Mouse (Mus musculus) midbrain, embryonic 15.5 days (tissue): Measurements from ENCODE around the gene Agap1. TPM values are rescaled to one million over a fixed set of nuclear protein-coding genes. Genes with fewer than 3 reads are reported as not detected.
A peak's percentile ranks its signal among the peaks of the same experiment; 100 is the strongest.

Source experiments
- ATAC-seq: fragments of 200-750 bp; cut with Nextera tagmentation; replicated peaks from 2 replicates; pipeline ENCODE4 v1.8.0; 2017; ENCODE audit warnings: moderate TSS enrichment
- H3K27ac ChIP-seq: fragments of 300-500 bp; sonication (generic); 2 replicates; pipeline ENCODE4 v1.5.1; 2015; ENCODE audit warnings: mild to moderate bottlenecking, inconsistent platforms
- H3K27me3 ChIP-seq: fragments of 300-500 bp; sonication (generic); replicated peaks from 2 replicates; pipeline ENCODE4 v1.6.1; 2015; ENCODE audit warnings: inconsistent platforms
- H3K36me3 ChIP-seq: fragments of 300-500 bp; sonication (generic); replicated peaks from 2 replicates; pipeline ENCODE4 v1.6.1; 2015; ENCODE audit warnings: inconsistent platforms
- H3K4me1 ChIP-seq: fragments of 300-500 bp; sonication (generic); 2 replicates; pipeline ENCODE4 v1.6.1; 2015; ENCODE audit warnings: inconsistent platforms
- H3K4me2 ChIP-seq: fragments of 300-500 bp; sonication (generic); 2 replicates; pipeline ENCODE4 v1.6.1; 2015; ENCODE audit warnings: inconsistent platforms, mild to moderate bottlenecking, moderate library complexity
- H3K4me3 ChIP-seq: fragments of 300-500 bp; sonication (generic); 2 replicates; pipeline ENCODE4 v1.5.1; 2015; ENCODE audit warnings: mild to moderate bottlenecking, inconsistent platforms
- H3K9ac ChIP-seq: fragments of 300-500 bp; sonication (generic); 2 replicates; pipeline ENCODE4 v1.6.1; 2015; ENCODE audit warnings: mild to moderate bottlenecking, inconsistent platforms
- H3K9me3 ChIP-seq: fragments of 300-500 bp; sonication (generic); 2 replicates; pipeline ENCODE4 v1.6.1; 2016; ENCODE audit warnings: inconsistent platforms
- WGBS: fragments of 180-500 bp; shearing (Covaris S2); methylation state at CpG from one replicate; pipeline ENCODE4 v1.1.7; 2015; ENCODE audit warnings: mixed read lengths; 5-methylcytosine and 5-hydroxymethylcytosine counted together
- polyA plus RNA-seq: library from polyadenylated mRNA; unstranded; fragments of >200 nt; fragmentation: Nextera tagmentation; extraction: Ambion mirVana; gene quantifications from 2 replicates; pipeline ENCODE4 v1.2.1, GENCODE M21; 2015

The Agap1 gene
- 56.9 and 63.6 TPM in 2 replicates for polyA plus RNA-seq

- WGBS = under 1% methylated on average over 95 of the region's 118 CpGs
- Histone ChIP-seq H3K27me3 (no peaks in the 10 kb centered on the region), H3K4me2 (peak within 1 kb of the TSS; percentile 78), H3K27ac (peak within 1 kb of the TSS; percentile 86), H3K36me3 (no peaks in the 10 kb centered on the region), H3K9ac (peak within 1 kb of the TSS; percentile 65), H3K4me3 (peak within 1 kb of the TSS; percentile 70), H3K9me3 (no peaks in the 10 kb centered on the region), H3K4me1 (peaks cover 24% of the 10 kb centered on the region)
- ATAC-seq = peak; percentile 94
Measured at GRCm38 (mm10) chr1:89454196-89455123, at the start of gene Agap1. TSS of gene Agap1 (plus strand) at chr1:89454806.

DNA sequence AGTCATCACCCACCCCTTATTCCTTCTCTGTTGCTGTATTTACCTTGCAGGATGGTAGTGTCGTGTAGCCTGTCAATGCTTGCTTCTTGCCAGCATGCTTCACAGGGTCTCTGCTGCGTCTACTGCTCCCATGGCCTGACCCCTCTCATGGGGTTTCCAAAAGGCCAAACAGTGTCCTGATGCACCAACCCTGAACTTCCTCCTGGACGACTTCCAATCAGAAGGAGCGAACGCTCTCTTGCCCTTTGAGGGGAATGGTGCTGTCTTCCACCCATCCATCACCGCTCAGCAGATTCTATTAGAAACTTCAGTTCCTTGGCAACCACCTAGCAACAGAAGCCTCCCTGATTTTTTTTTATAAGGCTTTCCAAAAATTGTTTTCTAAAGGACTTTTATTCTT lies 48.6 kb upstream of the Agap1 start:
- peaks cover 3% of the 10 kb centered on the region; the same call in 1 of the 2 replicates for H3K4me1 ChIP-seq
- WGBS = 79% methylated on average over 6 of the region's 6 CpGs
- no peaks in the 10 kb centered on the region for H3K9me3 ChIP-seq
- H3K27me3 ChIP-seq = peaks cover 3% of the 10 kb centered on the region; the same call in 1 of the 2 replicates
- ATAC-seq = no peak
- H3K4me3 ChIP-seq = no peak overlapping the region
- no peak overlapping the region for H3K4me2 ChIP-seq
- H3K9ac ChIP-seq = no peak overlapping the region
- no peaks in the 10 kb centered on the region for H3K36me3 ChIP-seq
- no peak overlapping the region for H3K27ac ChIP-seq

GRCm38 (mm10) chr1:89407986-89408385 lies 46.6 kb upstream of the Agap1 start:
- Histone ChIP-seq H3K27me3 (peaks cover 3% of the 10 kb centered on the region), H3K4me1 (no peaks in the 10 kb centered on the region), H3K4me3 (no peak overlapping the region), H3K36me3 (no peaks in the 10 kb centered on the region), H3K9me3 (no peaks in the 10 kb centered on the region), H3K27ac (no peak overlapping the region), H3K4me2 (no peak overlapping the region), H3K9ac (no peak overlapping the region)
- 81% methylated on average over 8 of the region's 8 CpGs for WGBS
- no peak for ATAC-seq

DNA sequence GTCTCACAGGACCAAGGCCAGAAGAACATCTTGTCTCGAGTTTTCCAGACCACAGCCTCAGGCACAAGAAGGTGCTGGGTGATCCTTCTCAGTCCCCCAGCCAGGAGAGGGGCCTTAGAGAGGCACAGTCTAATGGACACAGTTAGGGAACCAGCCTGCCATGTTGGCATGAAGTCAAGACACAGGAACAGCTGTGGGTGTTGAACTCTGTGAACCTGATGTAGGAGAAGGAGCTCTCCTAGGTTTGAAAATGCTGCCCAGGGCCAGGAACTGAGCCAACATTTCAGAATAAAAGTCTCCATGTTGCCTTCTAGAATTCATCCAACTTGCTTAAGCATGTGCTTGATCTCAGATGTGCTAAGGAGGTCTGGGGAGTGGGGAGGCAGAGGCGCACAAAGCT lies 41.5 kb upstream of the Agap1 start:
- Histone ChIP-seq H3K27me3 (no peaks in the 10 kb centered on the region; the same call in 1 of the 2 replicates), H3K27ac (no peak overlapping the region), H3K4me3 (no peak overlapping the region), H3K36me3 (no peaks in the 10 kb centered on the region), H3K4me1 (peaks cover 4% of the 10 kb centered on the region; the same call in 1 of the 2 replicates), H3K9ac (no peak overlapping the region), H3K9me3 (no peaks in the 10 kb centered on the region), H3K4me2 (no peak overlapping the region)
- WGBS = 77% methylated on average over 2 of the region's 2 CpGs
- ATAC-seq = no peak

- WGBS = 55% methylated on average over 9 of the region's 9 CpGs
- no peaks in the 10 kb centered on the region; the same call in 1 of the 2 replicates for H3K27me3 ChIP-seq
- no peak overlapping the region for H3K9ac ChIP-seq
- H3K9me3 ChIP-seq = no peaks in the 10 kb centered on the region
- no peaks in the 10 kb centered on the region for H3K36me3 ChIP-seq
- no peak overlapping the region for H3K27ac ChIP-seq
- 0 out of 2 replicates have a peak, but pooled peaks have one; percentile 20 for ATAC-seq
- no peak overlapping the region for H3K4me3 ChIP-seq
- peaks cover 4% of the 10 kb centered on the region; the same call in 1 of the 2 replicates for H3K4me1 ChIP-seq
- no peak overlapping the region for H3K4me2 ChIP-seq
Measured at GRCm38 (mm10) chr1:89414563-89414962, 40.0 kb upstream of the Agap1 start.

GRCm38 (mm10) chr1:89416929-89417328 lies 37.7 kb upstream of the Agap1 start:
- H3K9ac ChIP-seq = no peak overlapping the region
- whole genome bisulfite sequencing = 61% methylated on average over 5 of the region's 5 CpGs
- H3K36me3 ChIP-seq = no peaks in the 10 kb centered on the region
- H3K4me1 ChIP-seq = peaks cover 4% of the 10 kb centered on the region; the same call in 1 of the 2 replicates
- no peaks in the 10 kb centered on the region; the same call in 1 of the 2 replicates for H3K27me3 ChIP-seq
- no peak overlapping the region for H3K4me3 ChIP-seq
- no peak overlapping the region for H3K4me2 ChIP-seq
- ATAC-seq = no peak
- H3K27ac ChIP-seq = no peak overlapping the region
- no peaks in the 10 kb centered on the region for H3K9me3 ChIP-seq

GRCm38 (mm10) chr1:89420642-89421041 lies 34.0 kb upstream of the Agap1 start:
- ATAC-seq = no peak
- Histone ChIP-seq H3K9me3 (no peaks in the 10 kb centered on the region), H3K36me3 (no peaks in the 10 kb centered on the region), H3K27me3 (no peaks in the 10 kb centered on the region), H3K4me3 (no peak overlapping the region), H3K9ac (no peak overlapping the region), H3K4me2 (no peak overlapping the region), H3K27ac (no peak overlapping the region), H3K4me1 (no peaks in the 10 kb centered on the region)
- WGBS = 69% methylated on average over 11 of the region's 11 CpGs

DNA sequence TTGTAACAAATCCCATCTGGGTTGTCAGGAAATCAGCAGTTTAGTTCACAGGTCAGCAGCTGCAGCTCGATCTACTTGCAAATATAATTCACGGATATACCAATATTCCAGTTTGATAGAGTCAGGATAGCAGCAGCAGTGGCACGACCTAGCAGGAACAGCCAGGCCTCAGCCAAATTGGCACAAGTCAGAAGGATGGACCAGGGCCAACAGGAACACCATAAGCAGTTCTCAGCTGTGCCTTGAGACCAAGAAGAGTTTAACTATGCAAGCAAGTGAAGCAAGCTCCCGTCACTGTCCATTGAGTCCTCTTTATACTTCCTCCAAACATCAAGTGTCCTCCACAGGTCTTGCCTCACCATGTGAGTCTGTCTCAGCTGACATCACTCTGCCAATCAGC lies 33.2 kb upstream of the Agap1 start:
- ATAC-seq = no peak
- H3K4me2 ChIP-seq = no peak overlapping the region
- no peaks in the 10 kb centered on the region for H3K36me3 ChIP-seq
- no peak overlapping the region for H3K9ac ChIP-seq
- H3K27ac ChIP-seq = no peak overlapping the region
- no peaks in the 10 kb centered on the region for H3K27me3 ChIP-seq
- WGBS = 74% methylated on average over 4 of the region's 4 CpGs
- no peaks in the 10 kb centered on the region for H3K4me1 ChIP-seq
- no peak overlapping the region for H3K4me3 ChIP-seq
- H3K9me3 ChIP-seq = no peaks in the 10 kb centered on the region

DNA sequence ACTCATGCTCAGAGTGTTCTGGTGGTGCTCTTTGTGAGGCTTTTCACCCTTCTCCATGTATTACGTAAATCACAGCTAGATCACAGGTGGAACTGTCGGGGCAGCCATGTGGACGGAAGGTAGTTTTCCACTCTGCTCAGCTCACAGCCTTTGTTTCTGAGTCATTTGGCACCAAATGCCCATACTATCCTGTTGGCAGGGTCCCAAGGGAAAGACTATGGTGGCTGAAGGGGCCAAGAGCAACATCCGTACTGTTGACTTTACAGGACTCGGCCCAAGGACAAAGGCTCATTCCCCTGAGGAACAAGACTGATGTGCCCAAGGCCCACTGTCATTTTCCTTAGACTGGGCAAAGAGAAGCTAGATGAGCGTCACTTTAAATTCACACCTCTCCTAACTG lies 30.0 kb upstream of the Agap1 start:
- WGBS = 86% methylated on average over 6 of the region's 6 CpGs

DNA sequence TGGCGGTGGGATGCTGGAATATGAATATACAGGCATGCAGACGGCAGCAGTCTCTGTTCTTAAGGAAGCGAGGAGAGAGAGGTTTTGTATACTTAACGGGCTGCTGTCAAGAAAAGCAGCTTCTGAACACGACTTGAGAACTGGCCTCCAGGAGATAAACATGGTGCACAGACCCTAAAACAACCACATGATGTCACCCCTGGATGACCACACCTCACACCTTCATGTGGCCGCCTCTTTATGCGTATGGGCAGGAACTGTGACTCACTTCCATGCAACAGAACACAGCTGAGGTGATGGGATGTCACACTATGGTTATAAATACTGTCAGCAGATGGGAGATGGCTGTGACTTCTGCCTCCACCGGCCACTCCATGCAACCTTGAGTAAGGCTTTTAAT lies 28.5 kb upstream of the Agap1 start:
- Histone ChIP-seq H3K4me2 (no peak overlapping the region), H3K27ac (no peak overlapping the region), H3K9me3 (no peaks in the 10 kb centered on the region), H3K9ac (no peak overlapping the region), H3K27me3 (no peaks in the 10 kb centered on the region), H3K36me3 (no peaks in the 10 kb centered on the region), H3K4me1 (no peaks in the 10 kb centered on the region), H3K4me3 (no peak overlapping the region)
- ATAC-seq = no peak
- WGBS = 76% methylated on average over 8 of the region's 8 CpGs

More for the DNA sequence above, 30.0 kb upstream of the Agap1 start:
- no peak for ATAC-seq
- Histone ChIP-seq H3K9me3 (no peaks in the 10 kb centered on the region), H3K36me3 (no peaks in the 10 kb centered on the region), H3K4me2 (no peak overlapping the region), H3K27me3 (no peaks in the 10 kb centered on the region), H3K9ac (no peak overlapping the region), H3K4me3 (no peak overlapping the region), H3K4me1 (no peaks in the 10 kb centered on the region), H3K27ac (no peak overlapping the region)

DNA sequence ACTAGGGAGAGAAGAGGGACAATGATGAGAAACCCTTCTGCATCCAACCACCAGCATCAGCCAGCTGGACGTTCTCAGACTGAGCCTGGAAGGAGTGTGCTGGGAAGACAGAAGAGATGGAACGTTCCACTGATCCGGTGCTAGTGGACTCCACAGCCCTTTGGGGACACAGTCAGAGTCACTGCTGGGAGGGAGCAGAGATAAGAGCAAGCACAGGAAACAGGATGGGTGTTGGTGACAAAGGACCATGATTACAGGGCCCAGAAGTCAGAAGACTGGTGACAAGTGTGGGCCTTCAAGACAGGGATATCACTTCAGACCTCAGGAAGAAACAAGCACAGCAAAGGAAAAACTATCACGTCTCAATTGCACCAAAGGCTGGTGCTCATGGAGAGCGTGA lies 25.9 kb upstream of the Agap1 start:
- Histone ChIP-seq H3K4me2 (no peak overlapping the region), H3K36me3 (no peaks in the 10 kb centered on the region), H3K27me3 (no peaks in the 10 kb centered on the region), H3K27ac (no peak overlapping the region), H3K9ac (no peak overlapping the region), H3K9me3 (no peaks in the 10 kb centered on the region), H3K4me3 (no peak overlapping the region), H3K4me1 (no peaks in the 10 kb centered on the region)
- WGBS = 87% methylated on average over 5 of the region's 5 CpGs
- ATAC-seq = no peak

DNA sequence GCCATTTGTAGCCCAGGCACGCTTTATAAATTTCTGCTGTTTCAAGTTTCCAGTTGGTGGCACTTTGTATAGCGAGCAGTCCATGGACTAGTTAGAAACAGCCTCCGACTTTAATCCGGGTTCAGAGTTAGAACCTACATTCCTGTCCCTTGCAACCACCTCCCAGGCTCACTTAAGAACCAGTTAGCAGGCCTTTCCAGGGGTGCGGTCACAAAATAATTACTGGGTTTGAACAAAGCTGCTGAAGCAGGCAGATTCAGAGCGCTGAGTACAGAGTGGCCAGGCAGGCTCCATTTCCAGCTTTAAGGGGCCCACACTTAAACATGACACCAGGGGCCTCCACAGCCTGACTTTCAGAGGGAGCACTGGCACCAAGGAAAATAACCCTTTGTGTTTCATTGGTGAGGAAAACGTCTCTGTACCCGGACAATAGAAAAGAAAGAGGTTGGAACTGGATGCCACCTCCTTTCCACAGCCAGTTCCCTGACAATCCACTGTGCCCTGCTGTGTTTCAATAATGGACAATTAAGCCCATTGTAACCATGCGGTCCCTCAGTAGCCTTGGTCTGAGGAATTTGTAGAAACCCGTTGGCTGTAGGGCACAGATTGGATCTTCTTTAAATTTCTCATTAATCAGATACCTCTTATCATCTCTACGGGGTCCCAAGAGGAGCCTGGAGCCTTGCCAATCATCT lies 24.5 kb upstream of the Agap1 start:
- 51% methylated on average over 11 of the region's 11 CpGs for WGBS
- Histone ChIP-seq H3K4me1 (no peaks in the 10 kb centered on the region), H3K27ac (no peak overlapping the region), H3K9ac (no peak overlapping the region), H3K4me3 (no peak overlapping the region), H3K9me3 (no peaks in the 10 kb centered on the region), H3K36me3 (no peaks in the 10 kb centered on the region), H3K4me2 (no peak overlapping the region), H3K27me3 (no peaks in the 10 kb centered on the region)
- ATAC-seq = no peak
